Mouse (Mus musculus) cerebellum, postnatal 4 days (tissue): ENCODE measurements around the gene Dazap1.

Experiments used
- DNase-seq, 2 experiments: peaks; one replicate each; pipeline ENCODE4 v3.0.0; 2022; ENCODE audit warnings: low spot score in 2 of 2, mixed read lengths in 1 of 2

The Dazap1 gene

DNA sequence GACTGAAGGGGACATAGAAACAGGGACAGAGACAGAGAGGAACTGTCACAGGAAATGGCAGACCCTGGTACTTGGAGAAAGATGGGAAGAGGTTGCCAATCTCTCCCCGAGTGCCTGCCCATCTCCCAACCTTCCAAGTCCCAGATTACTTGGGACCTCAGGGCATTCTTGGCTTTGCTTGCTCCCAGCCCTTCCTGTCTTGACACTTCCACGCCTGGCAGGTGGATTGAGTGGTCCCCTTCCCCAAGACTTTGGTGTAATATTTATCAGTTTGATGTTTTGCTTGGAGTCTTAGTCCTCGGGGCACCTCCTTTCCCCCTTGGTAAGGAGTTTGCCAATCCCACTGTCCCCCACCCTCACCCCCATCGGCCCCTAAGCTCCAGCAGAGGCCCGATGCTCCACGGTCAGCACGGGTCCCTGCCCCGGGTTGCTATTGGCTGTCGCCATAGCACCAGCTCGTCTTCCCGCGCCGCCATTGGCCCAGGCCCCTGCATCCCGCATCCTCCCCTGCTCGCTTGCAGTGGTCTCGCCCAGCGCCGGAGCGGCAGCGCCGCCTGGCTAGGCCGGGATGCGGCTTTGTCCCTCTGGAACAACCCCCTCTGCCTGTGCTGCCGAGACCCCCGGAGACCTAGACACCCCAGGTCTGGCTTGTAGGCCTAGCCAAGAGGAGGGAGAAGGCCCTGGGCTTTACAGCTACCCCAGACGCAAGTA is 37.4 kb downstream of the Dazap1 start:
- peak; percentile 94 to 95 for DNase-seq

DNA sequence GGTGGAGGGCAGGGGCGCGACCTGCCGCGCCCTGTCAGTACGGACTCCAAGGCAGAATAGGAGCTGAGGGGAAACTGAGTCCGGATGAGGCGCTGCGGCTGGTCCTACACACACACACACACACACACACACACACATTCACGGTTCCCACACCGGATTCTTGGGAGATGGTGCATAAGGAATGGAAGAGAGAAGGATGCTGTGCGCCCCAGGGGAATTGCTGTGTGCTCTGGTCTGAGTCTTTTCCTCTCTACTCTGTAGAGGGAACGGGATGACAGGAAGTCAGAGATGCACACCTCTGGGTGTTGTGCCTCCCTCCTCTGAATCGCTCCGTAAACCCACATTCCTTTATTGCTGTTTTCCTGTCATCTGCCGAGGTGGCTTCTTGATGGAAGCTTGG is 38.0 kb downstream of the Dazap1 start:
- DNase-seq = no peak

DNA sequence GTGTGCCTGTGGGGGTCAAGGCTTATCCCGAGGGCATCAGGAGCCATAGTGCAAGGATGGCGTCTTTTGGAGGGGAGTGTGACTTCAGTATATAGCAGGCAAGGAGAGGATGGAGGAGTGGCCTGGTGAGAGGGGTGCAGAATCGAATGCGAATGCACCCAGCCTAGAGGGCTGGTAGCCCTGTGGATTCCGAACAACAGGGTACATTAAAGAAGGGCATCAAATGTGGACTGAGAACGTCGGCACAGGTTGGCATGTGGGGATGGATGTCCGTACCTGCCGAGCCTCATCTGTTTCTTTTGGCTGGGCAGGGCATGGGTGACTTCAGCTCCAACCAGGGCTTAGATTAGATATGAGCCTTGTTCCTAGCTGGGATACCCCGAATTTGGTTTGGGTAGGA is 38.5 kb downstream of the Dazap1 start:
- DNase-seq = no peak

DNA sequence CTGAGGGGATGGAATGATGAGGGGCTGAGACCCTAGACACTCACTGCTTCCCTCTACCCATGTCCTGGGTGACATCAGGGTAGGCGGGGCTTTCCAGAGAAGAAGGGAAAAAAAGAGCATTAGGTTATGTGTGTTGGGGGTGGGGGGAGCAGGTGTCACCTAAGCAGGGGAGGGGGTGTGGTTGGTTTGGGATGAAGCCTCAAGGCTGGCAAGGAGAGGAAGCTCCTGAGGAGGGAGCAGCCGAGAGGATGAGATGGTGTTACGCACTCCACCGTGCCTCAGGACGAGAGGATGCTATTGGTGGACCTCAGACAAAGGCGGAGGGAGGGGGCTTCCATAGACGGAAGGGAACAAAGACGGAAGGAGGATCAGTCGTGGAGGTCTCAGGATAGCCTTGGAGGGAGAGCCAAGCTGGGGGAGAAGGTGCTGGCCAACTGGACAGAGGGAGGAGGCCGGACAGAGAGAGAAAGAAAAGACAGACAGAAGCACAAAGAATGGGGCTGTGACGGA is 39.4 kb downstream of the Dazap1 start:
- peak in 1 of 2 experiments; percentile 68 for DNase-seq

DNA sequence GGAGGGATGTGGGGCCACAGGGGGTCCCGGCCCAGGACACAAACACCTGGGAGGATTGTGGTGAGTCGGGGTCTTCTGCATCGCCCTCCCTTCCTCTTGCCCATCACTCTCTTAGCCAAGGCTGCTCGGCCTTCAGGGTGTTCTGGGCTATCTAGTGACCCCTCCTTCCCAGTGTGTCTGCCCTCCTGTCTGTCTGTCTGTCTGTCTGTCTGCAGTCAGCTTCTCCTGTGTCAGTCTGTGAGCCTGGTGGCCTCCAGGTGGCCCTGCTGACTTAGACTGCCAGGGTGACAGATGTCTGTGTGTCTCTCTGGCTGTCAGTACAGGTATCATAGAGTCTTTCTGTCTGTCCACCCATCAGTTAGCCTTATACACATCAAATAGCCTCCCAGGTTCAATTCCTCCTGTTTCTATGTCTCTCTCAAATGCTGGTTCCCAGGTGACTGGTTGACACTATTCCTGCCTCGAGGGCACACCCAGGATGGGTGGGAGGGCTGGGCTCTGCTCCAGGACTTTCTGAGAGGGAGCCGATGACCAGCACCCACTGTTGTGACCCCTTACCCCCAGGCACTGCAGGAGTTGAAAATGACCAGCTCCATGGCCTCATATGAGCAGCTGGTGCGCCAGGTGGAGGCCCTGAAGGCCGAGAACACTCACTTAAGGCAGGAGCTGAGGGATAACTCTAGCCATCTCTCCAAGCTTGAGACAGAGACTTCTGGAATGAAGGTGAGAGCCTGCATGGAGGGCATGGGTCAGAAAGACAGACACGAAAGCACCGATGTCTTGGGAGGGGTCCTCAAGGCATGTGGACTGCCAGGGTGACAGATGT is 40.2 kb downstream of the Dazap1 start:
- no peak for DNase-seq

DNA sequence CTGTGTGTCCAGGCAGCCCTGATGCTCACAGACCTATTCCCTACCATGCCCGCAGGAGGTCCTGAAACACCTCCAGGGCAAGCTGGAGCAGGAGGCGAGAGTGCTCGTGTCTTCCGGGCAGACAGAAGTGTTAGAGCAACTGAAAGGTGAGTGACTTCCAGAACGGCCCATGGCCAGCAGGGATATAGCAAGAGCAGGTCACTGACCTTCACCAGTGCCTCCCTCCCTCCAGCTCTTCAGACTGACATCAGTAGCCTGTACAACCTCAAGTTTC is 40.7 kb downstream of the Dazap1 start:
- DNase-seq = no peak

DNA sequence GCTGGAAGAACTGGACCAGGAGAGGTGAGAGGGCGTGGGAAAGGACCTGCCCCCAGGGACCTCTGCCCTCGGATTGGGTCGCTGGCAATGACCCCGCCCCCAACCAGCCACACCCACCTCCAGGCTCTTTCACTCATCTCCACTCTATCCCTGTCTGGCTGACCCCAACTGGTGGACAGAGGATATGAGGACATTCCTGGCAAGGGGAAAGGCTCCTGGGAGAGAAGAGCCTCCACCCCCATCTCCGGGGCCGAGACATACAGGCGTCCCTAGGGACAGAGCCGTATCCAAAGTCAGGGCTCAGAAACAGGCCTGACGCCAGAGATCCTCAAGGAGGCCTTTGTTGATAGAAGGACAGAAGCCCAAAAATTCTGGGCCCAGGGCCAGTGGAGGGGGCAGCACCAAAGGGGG is 41.2 kb downstream of the Dazap1 start:
- DNase-seq = peak in 1 of 2 experiments; percentile 74

DNA sequence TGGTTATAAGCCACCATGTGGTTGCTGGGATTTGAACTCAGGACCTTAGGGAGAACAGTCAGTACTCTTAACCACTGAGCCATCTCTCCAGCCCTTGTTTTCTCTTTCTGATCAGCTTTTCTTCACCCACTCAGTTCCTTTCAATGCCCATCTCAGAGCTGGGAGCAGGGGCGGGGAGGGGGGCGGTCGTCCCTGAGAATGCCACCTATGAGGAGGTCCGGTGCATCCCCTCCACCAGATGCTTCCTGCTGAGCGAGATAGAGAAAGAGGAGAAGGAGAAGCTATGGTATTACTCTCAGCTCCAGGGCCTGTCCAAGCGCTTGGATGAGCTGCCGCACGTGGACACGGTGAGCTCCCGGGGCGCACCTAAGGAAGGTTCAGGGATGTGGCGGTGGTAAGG is 43.2 kb downstream of the Dazap1 start:
- DNase-seq = no peak

DNA sequence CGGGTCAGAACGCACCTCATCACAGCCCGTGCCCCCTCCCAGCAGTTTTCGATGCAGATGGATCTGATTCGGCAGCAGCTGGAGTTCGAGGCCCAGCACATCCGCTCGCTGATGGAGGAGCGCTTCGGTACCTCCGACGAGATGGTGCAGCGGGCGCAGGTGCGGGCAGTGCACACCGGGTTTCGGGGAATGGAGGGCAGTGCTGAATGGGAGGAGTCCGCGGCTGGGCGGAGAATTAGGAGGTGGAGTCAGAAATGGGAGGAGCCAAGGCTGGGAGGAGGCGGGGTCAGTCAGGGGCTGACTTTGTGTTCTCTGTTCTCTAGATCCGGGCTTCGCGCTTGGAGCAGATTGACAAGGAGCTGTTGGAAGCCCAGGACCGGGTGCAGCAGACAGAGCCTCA is 43.6 kb downstream of the Dazap1 start:
- no peak for DNase-seq

DNA sequence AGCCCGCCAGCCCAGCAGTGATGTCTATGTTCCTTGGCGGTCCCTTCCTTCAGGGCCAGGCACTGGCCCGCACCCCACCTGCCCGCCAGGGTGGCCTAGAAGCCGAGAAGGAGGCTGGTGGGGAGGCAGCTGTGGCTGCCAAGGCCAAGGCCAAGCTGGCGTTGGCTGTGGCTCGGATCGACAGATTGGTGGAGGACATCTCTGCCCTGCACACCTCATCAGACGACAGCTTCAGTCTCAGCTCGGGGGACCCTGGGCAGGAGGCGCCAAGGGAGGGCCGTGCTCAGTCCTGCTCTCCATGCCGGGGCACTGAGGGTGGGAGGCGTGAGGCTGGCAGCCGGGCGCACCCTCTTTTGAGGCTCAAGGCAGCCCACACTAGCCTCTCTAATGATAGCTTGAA is 50.3 kb downstream of the Dazap1 start:
- DNase-seq = no peak

DNA sequence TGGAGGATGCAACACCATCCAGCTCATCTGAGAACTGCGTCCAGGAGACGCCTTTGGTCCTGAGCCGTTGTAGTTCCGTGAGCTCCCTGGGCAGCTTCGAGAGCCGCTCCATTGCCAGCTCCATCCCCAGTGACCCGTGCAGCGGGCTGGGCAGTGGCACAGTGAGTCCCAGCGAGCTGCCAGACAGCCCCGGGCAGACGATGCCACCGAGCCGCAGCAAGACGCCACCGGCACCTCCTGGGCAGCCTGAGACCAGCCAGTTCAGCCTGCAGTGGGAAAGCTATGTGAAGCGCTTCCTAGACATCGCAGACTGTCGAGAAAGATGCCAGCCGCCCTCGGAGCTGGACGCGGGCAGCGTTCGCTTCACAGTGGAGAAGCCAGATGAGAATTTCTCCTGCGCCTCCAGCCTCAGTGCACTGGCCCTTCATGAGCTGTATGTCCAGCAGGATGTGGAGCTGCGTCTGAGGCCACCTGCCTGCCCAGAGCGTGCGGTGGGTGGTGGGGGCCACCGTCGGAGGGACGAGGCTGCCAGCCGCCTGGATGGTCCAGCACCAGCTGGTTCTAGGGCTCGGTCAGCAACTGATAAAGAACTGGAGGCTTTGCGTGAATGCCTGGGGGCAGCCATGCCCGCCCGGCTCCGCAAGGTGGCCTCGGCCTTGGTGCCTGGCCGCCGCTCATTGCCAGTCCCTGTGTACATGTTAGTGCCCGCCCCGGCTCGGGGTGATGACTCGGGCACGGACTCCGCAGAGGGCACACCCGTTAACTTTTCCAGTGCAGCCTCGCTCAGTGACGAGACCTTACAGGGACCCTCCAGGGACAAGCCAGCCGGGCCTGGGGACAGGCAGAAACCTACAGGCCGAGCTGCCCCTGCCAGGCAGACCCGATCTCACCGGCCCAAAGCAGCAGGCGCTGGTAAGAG is 51.6 kb downstream of the Dazap1 start:
- no peak for DNase-seq

DNA sequence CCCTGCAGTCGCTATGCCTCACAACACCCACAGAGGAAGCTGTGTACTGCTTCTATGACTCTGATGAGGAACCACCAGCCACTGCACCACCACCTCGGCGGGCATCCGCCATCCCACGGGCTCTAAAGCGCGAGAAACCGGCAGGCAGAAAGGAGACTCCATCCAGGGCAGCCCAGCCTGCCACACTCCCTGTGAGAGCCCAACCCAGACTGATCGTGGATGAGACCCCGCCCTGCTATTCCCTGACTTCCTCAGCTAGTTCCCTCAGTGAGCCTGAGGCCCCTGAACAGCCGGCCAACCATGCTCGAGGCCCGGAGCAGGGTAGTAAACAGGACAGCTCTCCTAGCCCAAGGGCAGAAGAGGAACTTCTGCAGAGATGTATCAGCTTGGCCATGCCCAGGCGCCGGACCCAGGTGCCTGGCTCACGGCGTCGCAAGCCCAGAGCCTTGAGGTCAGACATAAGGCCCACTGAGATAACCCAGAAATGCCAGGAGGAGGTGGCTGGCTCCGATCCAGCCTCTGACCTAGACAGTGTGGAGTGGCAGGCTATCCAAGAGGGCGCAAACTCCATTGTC is 52.4 kb downstream of the Dazap1 start:
- DNase-seq = no peak

DNA sequence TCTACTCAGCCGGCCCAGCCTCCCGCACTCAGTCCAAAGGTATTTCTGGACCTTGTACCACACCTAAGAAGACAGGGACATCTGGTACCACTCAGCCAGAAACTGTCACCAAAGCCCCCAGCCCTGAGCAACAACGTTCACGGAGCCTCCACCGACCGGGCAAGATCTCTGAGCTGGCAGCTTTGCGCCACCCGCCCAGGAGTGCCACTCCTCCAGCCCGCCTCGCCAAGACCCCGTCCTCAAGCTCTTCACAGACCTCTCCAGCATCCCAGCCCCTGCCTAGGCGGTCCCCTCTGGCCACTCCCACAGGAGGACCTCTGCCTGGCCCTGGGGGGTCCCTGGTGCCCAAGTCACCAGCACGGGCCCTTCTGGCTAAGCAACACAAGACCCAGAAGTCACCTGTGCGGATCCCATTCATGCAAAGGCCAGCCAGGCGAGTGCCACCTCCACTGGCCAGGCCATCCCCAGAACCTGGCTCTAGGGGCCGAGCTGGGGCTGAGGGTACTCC is 53.3 kb downstream of the Dazap1 start:
- DNase-seq = no peak

DNA sequence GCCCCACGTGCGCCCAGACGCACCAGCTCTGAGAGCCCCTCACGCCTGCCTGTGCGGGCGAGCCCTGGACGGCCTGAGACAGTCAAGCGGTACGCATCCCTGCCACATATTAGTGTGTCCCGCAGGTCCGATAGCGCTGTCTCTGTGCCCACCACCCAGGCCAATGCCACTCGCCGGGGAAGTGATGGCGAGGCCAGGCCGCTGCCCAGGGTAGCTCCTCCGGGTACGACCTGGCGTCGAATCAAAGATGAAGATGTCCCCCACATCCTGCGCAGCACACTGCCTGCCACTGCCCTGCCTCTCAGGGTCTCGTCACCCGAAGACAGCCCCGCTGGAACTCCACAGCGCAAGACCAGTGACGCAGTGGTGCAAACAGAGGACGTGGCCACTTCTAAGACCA is 54.0 kb downstream of the Dazap1 start:
- no peak for DNase-seq

DNA sequence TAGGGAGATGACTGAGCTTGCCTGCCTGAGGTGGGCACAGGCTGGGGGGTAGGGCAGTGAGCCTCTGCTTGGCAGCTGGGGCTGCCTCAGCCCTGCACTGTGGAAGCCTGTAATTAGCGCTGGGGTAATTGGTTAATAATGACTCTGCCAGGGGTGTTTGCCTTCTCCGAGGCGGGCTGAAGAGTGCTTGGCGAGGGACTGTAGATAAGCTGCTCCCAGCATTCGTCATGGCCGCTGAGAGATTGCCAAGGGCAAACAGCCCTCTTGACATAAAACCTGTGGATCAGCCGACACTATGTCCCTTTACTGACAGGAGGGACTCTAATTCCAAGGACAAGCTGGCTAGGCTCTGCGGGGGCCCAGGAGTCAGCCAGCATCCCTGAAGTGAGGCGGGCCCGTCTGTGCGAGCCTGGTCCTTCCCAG is 55.1 kb downstream of the Dazap1 start:
- no peak for DNase-seq

DNA sequence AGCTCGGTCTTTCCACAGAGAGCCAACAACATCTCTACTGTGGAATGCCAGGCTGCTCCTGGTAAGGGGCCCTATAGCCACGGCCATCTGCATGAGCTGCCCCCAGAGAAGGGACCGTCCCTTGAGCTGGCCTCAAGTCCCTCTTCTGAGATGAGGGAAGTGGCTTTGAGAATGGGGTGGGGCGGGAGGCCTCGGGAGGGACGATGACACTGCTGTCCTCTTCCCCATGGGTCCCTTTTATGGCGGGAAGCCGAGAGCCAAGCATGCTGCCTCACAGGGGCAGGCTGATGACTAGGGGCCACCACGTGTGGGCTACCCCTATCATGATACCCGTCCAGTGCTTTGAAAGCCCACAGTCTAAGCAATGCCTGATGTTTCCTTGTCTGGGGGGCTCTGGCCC is 55.7 kb downstream of the Dazap1 start:
- no peak for DNase-seq

DNA sequence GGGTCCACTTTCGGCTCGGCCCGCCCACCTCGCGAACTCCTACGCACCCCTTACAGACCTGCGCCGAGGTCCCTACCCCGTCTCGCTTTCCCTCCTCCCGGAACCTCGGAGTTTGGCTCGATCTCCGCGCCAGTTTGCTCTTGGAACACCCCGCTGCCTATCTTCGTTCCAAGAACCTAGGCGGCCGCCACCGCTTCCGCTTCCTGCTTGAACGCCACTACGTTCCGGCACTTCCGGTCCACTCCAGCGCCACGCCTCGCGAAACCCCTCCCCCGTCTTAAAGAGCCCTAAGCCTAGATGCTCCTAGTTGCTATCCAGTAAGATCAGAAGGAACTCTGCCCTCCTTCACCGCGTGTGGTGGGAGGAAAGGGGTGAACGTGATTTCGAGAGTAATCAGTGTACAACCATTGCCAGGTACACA is 59.1 kb downstream of the Dazap1 start, which contains the start of gene 2310011J03Rik:
Gene 2310011J03Rik, minus strand, starts transcription at position 198 of the 421 bp plus-strand sequence.
- peak; percentile 76 to 85 for DNase-seq

DNA sequence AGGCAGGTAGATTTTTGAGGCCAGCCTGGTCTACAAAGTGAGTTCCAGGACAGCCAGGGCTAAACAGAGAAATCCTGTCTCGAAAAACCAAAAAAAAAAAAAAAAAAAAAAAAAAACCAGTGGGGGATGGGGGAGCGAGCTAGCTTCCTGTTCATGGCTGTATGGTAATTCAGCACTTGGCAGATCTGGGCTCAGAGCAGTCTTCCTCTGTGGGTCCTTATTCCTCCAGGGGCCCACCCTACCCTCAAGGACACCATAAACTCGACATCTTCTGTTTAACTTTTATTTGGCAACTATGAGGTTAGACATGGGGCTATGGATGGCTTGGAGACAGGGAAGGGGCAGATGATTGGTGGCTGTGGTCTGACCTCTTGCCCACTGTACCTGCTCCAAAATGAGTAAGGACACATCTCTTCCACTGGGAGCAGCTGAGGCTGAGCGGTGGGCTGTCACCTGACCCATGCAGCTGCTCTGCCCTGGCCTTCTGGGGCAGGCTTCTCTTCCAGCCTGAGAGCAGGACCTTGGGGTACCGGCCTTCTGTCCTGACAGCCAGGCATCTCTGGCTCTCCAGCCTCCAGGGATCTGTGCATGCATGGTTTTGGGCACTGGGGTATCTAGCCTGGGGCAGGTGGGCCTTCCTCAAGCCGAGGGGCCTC is 59.9 kb downstream of the Dazap1 start:
- DNase-seq = no peak

DNA sequence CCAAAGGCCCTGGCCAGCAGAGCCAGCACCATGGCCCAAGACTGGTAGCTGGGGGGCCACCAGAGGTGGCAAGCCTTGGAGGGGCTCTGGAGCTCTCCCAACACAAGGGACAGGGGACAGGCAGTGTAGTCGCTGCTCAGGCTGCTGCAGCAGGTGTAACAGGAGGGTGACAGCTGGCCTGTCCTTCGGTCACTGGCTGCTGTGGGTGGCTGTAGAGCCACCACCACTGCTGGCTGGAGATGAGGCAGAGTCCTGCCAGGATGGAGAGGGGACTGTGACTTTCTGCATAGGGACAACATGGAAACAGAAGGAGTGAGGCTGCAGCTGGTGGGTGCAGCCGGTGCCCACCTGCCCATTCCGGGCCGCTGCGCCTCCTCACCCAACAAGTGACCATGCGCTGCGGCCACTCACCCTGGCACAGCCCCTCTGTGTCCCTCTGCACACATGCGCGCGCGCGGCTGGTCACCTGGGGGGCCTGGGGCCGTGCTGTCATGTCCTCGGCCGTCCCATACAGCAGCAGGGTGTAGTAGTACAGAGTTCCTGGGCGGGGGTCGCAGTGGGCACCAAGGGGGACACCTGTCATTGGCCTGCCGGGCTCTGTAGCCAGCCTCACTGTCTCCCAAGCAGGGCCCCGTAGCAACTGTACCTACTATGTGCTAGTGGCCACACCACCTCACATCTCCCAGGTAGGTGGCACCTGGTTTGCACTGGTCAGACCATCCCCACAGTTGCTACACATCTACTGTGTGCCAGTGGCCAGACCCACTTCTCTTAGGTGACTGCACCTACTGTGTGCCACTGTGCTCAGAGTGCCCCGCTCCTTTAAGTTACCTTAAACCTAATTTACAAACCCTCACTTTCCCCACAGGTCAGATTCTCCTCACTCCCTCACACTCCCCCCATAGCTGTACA is 60.6 kb downstream of the Dazap1 start:
- DNase-seq = no peak

DNA sequence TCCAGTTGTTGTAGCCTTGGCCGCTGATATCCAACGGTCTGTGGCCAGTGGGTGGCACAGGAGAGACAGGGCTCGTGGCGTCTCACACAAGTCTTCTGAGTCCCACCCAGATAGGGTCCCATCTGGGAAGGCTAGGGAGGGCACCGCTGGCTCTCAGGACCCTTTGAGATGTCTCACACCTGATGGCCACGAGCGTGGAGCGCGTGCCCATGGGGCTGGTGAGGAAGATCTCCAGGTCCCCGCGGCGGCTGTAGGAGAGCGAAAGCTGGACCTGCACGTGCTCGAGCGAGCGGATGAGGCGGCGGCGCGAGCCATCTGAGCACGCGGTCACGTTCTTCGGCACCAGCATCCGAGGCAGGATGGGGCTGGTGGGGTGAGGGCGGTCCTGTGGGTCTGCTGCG is 61.5 kb downstream of the Dazap1 start:
- DNase-seq = no peak
